Mouse (Mus musculus) cortical plate, adult 2 months (tissue): ENCODE results near the gene Cdk17. TPM values are rescaled to one million over a fixed set of nuclear protein-coding genes. Genes with fewer than 3 reads are reported as not detected.

Experiments
- H3K27ac ChIP-seq: fragments of 200-500 bp; 2 replicates; pipeline ENCODE4 v1.5.1; 2012; ENCODE audit warnings: low read length, control low read depth, inconsistent platforms; ENCODE audit not compliant: insufficient read depth
- H3K4me1 ChIP-seq: fragments of 200-500 bp; 2 replicates; pipeline ENCODE4 v1.6.1; 2011; ENCODE audit warnings: low read length; ENCODE audit not compliant: control insufficient read depth, insufficient read depth
- H3K4me3 ChIP-seq: fragments of 200-500 bp; 2 replicates; pipeline ENCODE4 v1.5.1; 2011; ENCODE audit warnings: mild to moderate bottlenecking, low read length, control low read depth; ENCODE audit not compliant: insufficient read depth
- CTCF ChIP-seq: fragments of 200-500 bp; IDR thresholded peaks from 2 replicates; pipeline ENCODE4 v1.5.1; 2011; ENCODE audit warnings: mild to moderate bottlenecking, control low read depth, low read length; ENCODE audit not compliant: insufficient read depth; ENCODE audit errors: extremely low read depth
- POLR2A ChIP-seq: fragments of 200-500 bp; IDR thresholded peaks from 2 replicates; pipeline ENCODE4 v1.6.1; 2011; ENCODE audit warnings: mild to moderate bottlenecking, low read length, control low read depth; ENCODE audit not compliant: insufficient read depth; ENCODE audit errors: extremely low read depth
- polyA plus RNA-seq: library from polyadenylated mRNA; depleted of rRNA; stranded (reverse); fragments of >200 nt; gene quantifications from 2 replicates; pipeline ENCODE4 v1.2.3, GENCODE M21; 2012

The Cdk17 gene
- polyA plus RNA-seq, 1 experiment = 142 TPM

DNA sequence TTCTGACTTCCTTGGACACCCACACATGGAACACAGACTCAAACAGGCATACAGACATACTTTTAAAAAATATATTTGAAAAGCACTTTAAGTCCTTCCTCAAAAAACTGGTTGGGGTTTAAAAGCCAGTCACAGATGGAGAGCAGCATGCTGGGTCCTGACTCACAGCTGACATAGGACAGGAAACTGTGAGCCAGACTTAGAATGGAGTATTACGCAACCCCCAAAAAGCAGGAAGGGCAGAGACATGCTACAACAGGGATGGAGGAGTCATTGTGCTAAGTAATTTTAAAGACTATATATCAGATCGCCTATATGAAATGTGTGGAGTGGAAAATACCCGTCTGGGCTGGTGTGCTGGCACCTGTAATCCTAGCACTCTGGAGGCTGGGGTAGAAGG lies 107.7 kb downstream of the Cdk17 start:
- Histone ChIP-seq H3K27ac (no peak overlapping the region), H3K4me3 (no peak overlapping the region), H3K4me1 (0 out of 2 replicates have a peak, but pooled peaks cover 1% of the 10 kb centered on the region)
- TF ChIP-seq CTCF (no peak), POLR2A (no peak)

DNA sequence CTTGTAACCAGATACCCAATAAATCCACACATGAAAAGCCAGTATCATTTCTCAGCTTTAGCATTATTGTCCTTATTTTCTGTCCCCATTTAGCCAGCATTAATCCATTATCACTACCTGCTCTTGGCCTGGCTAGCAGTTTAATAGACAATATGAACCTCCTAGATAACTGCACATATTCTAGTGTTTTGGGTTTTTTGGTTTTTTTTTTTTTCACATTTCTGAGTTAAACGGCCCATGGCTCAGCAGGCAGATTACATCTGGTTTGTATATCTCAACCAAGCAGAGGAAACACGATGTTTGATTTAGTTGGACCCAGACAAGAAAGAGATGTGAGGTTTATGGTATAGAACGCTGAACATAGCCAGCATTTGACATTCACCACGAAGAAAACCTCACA lies 109.1 kb downstream of the Cdk17 start:
- no peak overlapping the region for H3K4me3 ChIP-seq
- H3K27ac ChIP-seq = no peak overlapping the region
- peaks cover 5% of the 10 kb centered on the region; the same call in 1 of the 2 replicates for H3K4me1 ChIP-seq
- TF ChIP-seq CTCF = no peak

DNA sequence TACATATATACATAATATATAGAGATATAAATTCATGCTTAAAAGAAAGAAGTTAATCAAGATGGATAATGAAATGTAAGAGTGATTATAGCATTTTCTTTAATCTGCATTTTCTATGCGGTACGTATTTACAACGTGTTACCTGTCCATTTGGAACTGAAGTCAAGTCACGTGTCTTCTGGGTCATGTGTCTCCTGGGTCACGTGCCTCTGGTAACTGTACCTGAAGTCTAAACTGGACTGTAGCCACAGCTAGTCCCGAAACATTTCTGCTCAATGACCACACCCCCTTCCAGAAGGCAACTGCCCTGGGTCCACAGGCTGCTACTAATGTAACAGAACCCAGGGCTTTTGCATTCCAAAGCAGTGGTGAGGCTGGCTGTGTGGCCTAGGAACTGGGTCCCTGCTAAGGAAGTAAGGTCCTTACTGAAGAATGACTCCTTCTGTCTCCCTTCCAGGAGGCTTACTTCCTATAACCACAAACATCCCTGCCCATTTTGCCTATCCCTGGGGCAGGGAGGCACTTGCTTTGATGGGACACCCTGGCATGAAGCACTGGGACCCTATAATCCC lies 110.3 kb downstream of the Cdk17 start:
- no peak overlapping the region for H3K4me3 ChIP-seq
- H3K4me1 ChIP-seq = peaks cover 7% of the 10 kb centered on the region; the same call in 1 of the 2 replicates
- no peak for TF ChIP-seq CTCF
- no peak for TF ChIP-seq POLR2A
- H3K27ac ChIP-seq = no peak overlapping the region

DNA sequence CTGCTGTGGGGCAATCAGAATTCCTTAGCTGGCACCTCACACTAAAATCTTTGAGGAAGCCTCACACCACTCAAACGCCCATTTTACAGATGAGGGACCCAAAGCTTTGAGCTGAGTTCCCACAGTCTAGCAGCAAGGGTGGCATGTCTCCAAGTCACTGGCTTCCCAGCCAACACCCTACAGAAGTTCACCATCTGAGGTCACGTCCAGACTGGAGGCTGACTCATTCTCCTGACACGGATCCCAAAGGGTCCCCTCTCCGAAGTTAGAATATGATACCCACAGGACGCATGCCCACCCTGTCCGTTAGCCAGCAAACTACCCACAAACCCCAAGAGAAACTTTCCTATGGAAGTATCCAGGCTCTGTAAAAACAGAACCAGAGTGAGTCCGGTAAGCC lies 111.2 kb downstream of the Cdk17 start:
- TF ChIP-seq CTCF = no peak
- TF ChIP-seq POLR2A = no peak
- H3K4me1 ChIP-seq = peaks cover 6% of the 10 kb centered on the region; the same call in 1 of the 2 replicates
- no peak overlapping the region for H3K4me3 ChIP-seq
- H3K27ac ChIP-seq = no peak overlapping the region

DNA sequence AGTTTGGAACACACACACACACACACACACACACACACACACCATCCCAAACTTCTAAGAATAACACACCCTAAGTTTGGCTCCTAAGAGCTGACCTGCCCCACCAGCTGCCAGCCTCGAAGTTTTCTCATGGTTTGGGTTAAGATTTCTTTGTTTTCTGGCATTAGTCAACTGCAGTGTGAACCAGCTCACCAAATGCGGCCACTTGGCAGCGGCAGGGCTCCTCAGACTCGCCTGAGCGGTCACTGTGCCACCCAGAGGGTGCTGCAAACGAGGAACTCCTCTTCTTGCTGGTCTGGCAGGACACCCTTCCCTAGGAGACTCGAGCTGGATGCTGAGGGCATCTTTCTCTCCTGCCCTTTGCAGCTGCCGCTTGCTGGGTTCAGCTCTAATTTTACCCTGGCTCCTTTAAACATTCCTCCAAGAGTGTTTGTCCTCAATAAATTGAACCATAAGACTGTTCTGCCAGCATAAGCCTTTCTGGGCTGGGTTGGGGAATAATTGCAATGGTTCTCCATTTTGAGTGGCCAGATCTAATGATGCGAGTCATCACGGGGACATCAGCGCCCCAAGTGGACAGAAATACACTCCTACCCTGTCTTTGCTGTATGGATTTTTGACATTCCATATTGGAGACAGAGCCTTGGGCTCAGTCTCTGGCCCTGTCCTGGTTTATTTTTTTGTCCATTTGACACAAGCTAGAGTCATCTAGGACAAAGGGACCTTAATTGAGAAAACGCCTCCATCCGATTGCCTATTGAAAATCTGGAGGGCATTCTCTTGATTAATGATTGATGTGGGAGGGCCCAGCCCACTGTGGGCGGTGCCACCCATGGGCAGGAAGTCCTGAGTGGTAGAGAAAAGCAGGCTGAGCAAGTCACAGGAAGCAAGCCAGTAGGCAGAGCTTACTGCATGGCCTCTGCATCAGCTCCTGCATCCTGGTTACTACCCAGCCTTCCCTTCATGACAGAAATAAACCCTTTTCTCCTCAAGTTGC lies 112.6 kb downstream of the Cdk17 start:
- H3K4me1 ChIP-seq = peaks cover 6% of the 10 kb centered on the region; the same call in 1 of the 2 replicates
- no peak overlapping the region for H3K4me3 ChIP-seq
- H3K27ac ChIP-seq = no peak overlapping the region
- TF ChIP-seq CTCF = no peak

DNA sequence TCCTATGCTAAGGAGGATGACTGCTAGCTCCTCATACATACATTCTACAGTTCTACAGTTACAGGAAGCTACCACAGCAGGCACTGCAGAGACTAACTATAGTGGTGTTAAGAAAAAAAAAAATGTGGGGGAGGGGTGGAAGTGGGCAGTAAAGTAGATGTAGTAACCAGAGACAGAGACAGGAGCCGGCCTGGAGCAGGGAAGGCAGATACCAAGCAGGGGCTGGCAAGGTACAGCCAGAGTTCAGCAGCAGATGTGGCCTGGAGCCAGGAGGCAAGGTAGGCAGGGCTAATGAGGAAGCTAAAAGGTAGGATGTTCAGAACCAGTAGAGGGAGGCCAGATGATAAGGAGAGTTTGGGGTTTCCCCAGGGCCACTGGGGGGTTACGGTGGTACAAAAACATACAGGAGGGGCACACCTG lies 113.6 kb downstream of the Cdk17 start:
- peak overlapping the region; percentile 30 for H3K27ac ChIP-seq
- H3K4me3 ChIP-seq = no peak overlapping the region
- no peak for TF ChIP-seq POLR2A
- no peak for TF ChIP-seq CTCF
- peaks cover 6% of the 10 kb centered on the region; the same call in 1 of the 2 replicates for H3K4me1 ChIP-seq

DNA sequence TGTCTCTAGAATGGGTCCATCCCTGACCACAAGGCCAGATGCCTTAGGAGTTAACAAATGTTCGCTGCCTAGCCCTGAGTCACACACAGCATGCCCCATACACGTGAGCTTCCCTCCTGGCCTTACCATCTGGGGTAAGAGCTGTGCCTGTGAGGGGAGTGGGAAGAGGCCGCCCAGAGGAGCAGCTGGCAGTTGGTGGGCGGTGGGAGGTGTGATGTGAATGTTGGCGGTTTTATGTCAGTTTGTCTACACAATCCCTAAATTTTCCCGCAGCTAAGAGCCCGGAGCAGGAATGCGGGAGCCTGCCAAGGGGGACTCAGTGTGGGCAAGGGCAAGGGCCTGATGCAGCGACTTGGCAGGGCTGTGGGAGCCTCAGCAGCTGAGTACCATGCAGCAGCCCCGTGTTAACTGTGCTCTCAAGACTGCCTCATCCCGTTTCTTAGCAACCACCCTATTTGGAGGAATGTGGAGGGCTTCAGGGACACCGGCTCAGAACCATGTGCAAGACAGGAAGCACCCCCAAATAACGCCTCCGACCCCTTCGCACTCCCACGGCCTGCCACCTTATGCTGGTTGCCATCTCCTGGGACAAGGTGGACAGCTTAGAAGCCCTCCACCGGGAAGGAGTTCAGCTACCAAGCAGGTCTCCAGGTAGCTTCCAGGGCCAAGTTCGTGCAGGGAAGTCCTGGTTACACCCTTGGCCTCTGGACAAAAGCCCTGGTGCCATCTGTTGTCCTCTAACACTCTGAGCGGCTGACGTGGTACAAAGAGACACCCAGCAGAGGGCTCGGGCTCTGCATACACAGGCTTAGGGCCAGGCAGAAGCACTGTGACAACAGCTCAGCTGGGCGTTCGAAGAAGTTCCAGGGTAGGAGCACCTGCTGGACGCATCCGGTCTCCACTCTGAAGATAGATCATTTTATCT lies 114.8 kb downstream of the Cdk17 start:
- Histone ChIP-seq H3K4me1 (peaks cover 6% of the 10 kb centered on the region; the same call in 1 of the 2 replicates), H3K4me3 (peak overlapping the region; percentile 22; the same call in 1 of the 2 replicates), H3K27ac (peak overlapping the region; percentile 91)
- TF ChIP-seq CTCF (no peak), POLR2A (0 out of 2 replicates have a peak, but pooled peaks have one; percentile 10)

DNA sequence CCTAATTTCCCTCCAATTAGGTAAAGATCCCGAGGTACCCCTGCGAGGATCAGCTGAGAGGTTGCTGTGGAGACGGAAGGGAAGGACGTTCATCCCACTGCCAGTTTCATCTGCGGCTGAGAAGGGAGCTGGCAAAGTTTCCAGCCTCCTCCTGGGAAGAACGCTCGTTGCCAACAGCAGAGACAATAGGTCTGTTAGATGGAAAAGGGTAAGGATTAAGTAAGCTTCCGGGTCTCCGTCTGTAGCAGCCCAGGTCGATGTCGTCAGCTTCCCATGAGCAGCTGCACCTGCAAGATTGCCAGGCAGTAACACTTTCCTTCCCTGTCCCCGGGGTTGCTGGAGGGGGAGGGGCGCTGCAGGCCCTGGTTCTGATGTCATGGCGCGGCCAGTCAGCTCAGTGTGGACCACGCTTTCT lies 115.7 kb downstream of the Cdk17 start:
- peak overlapping the region; percentile 91 for H3K27ac ChIP-seq
- peak overlapping the region; percentile 22 for H3K4me3 ChIP-seq
- peaks cover 10% of the 10 kb centered on the region for H3K4me1 ChIP-seq
- TF ChIP-seq POLR2A (peak; percentile 60), CTCF (no peak)

DNA sequence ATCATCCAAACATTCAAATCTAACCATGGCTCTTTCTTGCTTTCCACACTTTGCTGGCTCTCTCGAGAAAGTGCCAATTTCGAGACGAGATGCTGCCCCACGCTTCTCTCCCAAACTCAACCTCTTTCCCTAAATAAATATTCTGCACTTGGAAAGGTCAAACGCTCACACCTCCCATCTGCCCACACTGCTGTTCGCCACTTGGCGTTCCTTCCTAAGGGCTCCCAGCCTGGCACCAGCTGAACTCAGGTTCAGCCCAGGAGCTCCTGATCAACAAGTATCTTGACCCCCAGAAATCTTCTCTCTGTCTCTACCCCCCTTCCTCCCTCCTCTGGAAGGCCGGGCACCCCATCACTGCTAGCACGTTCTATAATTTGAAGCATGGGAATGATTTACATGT lies 116.2 kb downstream of the Cdk17 start:
- peak overlapping the region; percentile 91 for H3K27ac ChIP-seq
- no peak for TF ChIP-seq POLR2A
- no peak for TF ChIP-seq CTCF
- H3K4me3 ChIP-seq = no peak overlapping the region; the same call in 1 of the 2 replicates
- peaks cover 10% of the 10 kb centered on the region for H3K4me1 ChIP-seq
